Mouse (Mus musculus): Measurements from ENCODE around the gene LTO1. TPM values are rescaled to one million over a fixed set of nuclear protein-coding genes. Genes with fewer than 3 reads are reported as not detected.

The LTO1 gene
- polyA plus RNA-seq (2017; shearing (Covaris generic)) = 26.5 TPM

DNA sequence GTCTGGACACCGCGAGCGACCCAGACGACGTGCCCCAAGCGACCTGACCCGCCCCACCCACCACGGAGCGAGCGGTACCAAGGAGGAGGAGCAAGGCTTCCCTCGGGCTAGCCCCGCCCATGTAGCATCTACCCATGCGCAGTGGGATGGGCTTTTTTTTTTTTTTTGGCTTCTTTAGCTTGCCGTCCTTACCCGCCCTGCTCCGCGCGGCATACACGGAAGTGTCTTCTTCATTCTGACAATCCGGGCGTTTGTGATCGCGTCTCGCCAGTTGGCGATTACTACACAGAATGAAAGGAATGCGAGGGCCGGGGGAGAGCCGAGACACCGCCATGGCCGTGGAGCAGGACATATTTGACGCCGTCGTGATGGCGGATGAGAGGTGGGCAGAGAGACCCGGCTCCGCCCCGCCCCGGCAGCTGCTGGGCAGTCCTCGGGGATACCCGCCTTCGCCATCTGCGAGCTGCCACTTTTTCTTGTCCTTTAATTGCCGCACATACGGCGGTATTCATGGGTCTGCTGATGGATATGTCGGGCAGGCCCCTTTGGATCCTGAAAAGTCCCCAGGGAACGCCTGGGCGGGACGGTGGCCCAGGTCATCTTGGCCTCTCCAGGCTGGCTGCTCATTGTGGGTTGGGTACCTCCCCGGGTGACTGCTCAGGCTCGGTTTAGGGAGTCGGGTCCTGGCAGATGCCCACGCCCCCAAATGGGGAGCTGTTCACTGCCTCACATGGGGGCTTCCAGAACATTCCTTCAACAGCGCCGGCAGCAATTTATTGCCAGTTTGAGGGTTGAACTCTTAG lies at the start of gene LTO1:
LTO1 (plus strand) TSS at position 153 of the 803 bp plus-strand sequence.

GRCm38 (mm10) chr7:144896294-144897218 lies 18.3 kb upstream of the LTO1 start, which contains the start of gene Fgf15:
TSS of gene Fgf15 (plus strand) at chr7:144896531.

DNA sequence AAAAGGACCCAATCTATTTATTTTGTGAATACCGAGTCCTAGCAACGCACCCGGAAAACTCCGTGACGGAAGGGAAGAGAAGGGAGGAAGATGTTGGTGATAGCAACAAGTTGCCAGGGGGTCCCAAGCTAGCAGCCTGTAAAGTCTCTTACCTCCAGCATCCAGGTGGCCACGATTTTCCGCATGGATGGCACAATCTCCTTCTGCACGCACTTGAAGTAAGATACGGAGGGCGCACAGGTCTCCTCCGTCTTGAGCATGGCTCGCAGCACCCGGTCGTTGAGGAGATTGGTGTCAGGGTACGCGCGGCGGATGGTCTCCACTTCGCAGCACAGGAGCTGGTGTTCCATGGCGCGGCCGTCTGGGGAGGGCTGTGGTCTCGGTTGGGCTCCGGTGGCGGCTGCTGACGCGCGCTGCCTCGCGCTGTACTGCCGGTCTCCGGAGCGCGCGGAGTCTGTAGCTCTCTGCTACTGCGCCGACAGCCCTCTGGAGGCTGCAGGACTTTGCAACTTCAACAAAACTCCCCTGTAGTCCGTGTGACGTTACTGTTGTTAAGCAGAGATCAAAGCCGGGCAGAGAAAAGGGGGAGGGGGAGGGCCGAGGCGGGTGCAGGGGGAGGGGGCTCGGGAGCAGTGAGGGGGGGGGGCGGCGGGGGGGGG lies 24.6 kb downstream of the LTO1 start, which contains the start of gene Ccnd1:
Ccnd1 (minus strand) TSS at position 582 of the 659 bp plus-strand sequence.

Other genes with a start within 250 kb of the LTO1 start
- gene Ano1, start 163.1 kb upstream of the LTO1 start, polyA plus RNA-seq (2017; shearing (Covaris generic)) = not detected
- not detected for gene Fgf3, start 77.0 kb upstream of the LTO1 start, polyA plus RNA-seq (2017; shearing (Covaris generic))
- gene Fgf4, start 67.7 kb upstream of the LTO1 start, polyA plus RNA-seq (2017; shearing (Covaris generic)) = not detected
- gene Fgf15, start 18.6 kb upstream of the LTO1 start, polyA plus RNA-seq (2017; shearing (Covaris generic)) = not detected
- 0.53 TPM for gene Ccnd1, start 24.8 kb downstream of the LTO1 start, polyA plus RNA-seq (2017; shearing (Covaris generic))